Mouse (Mus musculus): Measurements from ENCODE around the gene Pm20d2. TPM values are rescaled to one million over a fixed set of nuclear protein-coding genes. Genes with fewer than 3 reads are reported as not detected.

Pm20d2 gene
- polyA plus RNA-seq, 1 experiment from 2014 or later = 1.2 TPM

GRCm38 (mm10) chr4:33188164-33188563, 1.4 kb downstream of the Pm20d2 start:
- no peak overlapping the region; the same call in 1 of the 2 replicates for H3K4me3 ChIP-seq
- no peak overlapping the region for H3K27ac ChIP-seq
- ATAC-seq (ENCODE audit: low FRiP score, low read depth) = 0 out of 2 replicates have a peak, but pooled peaks have one; percentile 26

GRCm38 (mm10) chr4:33183477-33183876, 6.1 kb downstream of the Pm20d2 start:
- 86% methylated on average over 5 of the region's 5 CpGs for WGBS
- H3K27me3 ChIP-seq (replicated peaks) = 0 out of 2 replicates have a peak, but pooled peaks cover 9% of the 10 kb centered on the region
- no peak overlapping the region for H3K9ac ChIP-seq
- H3K9me3 ChIP-seq = no peaks in the 10 kb centered on the region
- H3K4me3 ChIP-seq = no peak overlapping the region
- ATAC-seq (ENCODE audit: low FRiP score, low read depth) = no peak
- H3K4me2 ChIP-seq (replicated peaks) = no peak overlapping the region
- no peaks in the 10 kb centered on the region for H3K36me3 ChIP-seq
- H3K27ac ChIP-seq = no peak overlapping the region
- H3K4me1 ChIP-seq = no peaks in the 10 kb centered on the region

More at GRCm38 (mm10) chr4:33188164-33188563, 1.4 kb downstream of the Pm20d2 start:
- Histone ChIP-seq H3K9ac (no peak overlapping the region), H3K4me1 (peaks cover 2% of the 10 kb centered on the region; the same call in 1 of the 2 replicates), H3K9me3 (no peaks in the 10 kb centered on the region), H3K36me3 (no peaks in the 10 kb centered on the region), H3K4me2 (replicated peaks) (peak overlapping the region; percentile 78), H3K27me3 (replicated peaks) (0 out of 2 replicates have a peak, but pooled peaks cover 9% of the 10 kb centered on the region)
- WGBS = 27% methylated on average over 9 of the region's 9 CpGs

DNA sequence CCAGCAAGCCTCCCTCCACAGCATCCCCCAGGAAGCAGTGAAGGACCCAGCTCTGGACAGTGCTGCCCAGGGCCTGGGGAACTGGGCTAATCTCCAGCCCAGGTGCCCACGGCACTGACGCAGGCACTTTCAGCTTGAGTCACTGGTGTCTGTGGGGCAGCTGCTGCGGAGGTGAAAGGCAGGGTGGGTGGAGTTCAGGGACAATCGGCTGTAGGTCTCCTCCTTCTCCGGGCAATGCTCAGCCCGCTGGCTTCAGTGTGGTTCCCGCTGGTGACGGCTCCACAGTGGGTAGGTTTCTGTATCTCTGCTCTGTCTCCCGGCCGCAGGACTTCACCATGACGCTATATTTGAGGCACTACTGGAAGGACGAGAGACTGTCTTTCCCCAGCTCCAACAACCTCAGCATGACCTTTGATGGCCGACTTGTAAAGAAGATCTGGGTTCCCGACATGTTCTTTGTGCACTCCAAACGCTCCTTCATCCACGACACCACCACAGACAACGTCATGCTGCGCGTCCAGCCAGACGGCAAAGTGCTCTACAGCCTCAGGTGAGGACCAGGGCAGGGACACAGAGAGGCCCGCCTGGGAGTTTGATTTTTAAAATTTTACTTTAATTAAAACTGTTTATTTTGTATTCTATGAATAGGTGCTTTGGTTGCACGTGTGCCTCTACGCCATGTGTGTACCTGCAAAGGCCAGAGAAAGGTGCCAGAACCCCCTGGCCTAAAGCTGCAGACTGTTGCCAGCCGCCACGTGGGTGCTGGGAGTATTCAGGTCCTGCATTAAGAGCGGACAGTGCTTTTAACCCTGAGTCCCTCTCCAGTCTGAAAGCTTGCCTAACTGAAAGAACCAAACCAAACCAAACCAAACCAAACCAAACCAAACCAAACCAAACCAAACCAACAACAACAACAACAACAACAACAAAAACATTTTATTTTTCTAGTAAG, 37.2 kb downstream of the Pm20d2 start:
- H3K9me3 ChIP-seq = no peaks in the 10 kb centered on the region
- no peak overlapping the region for H3K27ac ChIP-seq
- no peak overlapping the region for H3K4me3 ChIP-seq
- 88% methylated on average over 26 of the region's 26 CpGs for WGBS
- no peaks in the 10 kb centered on the region for H3K4me1 ChIP-seq
- H3K36me3 ChIP-seq = no peaks in the 10 kb centered on the region
- H3K4me2 ChIP-seq (replicated peaks) = no peak overlapping the region
- ATAC-seq (ENCODE audit: low FRiP score, low read depth) = no peak
- H3K27me3 ChIP-seq (replicated peaks) = no peaks in the 10 kb centered on the region
- no peak overlapping the region for H3K9ac ChIP-seq

DNA sequence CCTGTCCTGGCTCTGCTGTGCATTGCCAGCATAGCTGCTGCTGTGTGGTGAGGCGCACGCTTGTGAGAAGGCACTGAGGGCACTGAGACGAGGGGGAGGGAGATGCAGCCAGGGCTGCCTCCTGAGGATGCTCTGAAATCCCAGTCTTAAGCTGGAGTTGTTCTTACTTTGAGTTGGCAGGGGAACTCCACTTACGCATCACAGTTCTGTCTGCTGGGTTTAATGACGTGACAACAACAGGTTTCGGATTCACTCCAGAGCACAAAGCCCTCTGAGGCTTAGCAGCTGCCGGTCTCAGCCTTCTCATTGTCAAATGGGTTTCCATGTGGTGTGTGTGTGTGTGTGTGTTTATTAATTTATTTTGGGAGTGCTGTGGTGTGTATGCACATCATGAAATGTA, 40.4 kb downstream of the Pm20d2 start:
- Histone ChIP-seq H3K27ac (no peak overlapping the region), H3K4me3 (no peak overlapping the region), H3K36me3 (no peaks in the 10 kb centered on the region), H3K4me2 (replicated peaks) (no peak overlapping the region), H3K27me3 (replicated peaks) (0 out of 2 replicates have a peak, but pooled peaks cover 3% of the 10 kb centered on the region), H3K9ac (no peak overlapping the region), H3K4me1 (no peaks in the 10 kb centered on the region), H3K9me3 (no peaks in the 10 kb centered on the region)
- WGBS = 66% methylated on average over 7 of the region's 7 CpGs
- no peak for ATAC-seq (ENCODE audit: low FRiP score, low read depth)

- 0 out of 2 replicates have a peak, but pooled peaks cover 3% of the 10 kb centered on the region for H3K27me3 ChIP-seq (replicated peaks)
- H3K4me2 ChIP-seq (replicated peaks) = no peak overlapping the region
- 0% methylated on average over 1 of the region's 2 CpGs for WGBS
- no peaks in the 10 kb centered on the region for H3K4me1 ChIP-seq
- ATAC-seq (ENCODE audit: low FRiP score, low read depth) = no peak
- no peak overlapping the region for H3K27ac ChIP-seq
- H3K36me3 ChIP-seq = no peaks in the 10 kb centered on the region
- no peak overlapping the region for H3K9ac ChIP-seq
- H3K4me3 ChIP-seq = no peak overlapping the region
- H3K9me3 ChIP-seq = no peaks in the 10 kb centered on the region
Observed at GRCm38 (mm10) chr4:33147825-33148224, 41.7 kb downstream of the Pm20d2 start.

- no peaks in the 10 kb centered on the region for H3K9me3 ChIP-seq
- no peaks in the 10 kb centered on the region for H3K36me3 ChIP-seq
- no peak overlapping the region for H3K27ac ChIP-seq
- 0 out of 2 replicates have a peak, but pooled peaks cover 3% of the 10 kb centered on the region for H3K27me3 ChIP-seq (replicated peaks)
- H3K9ac ChIP-seq = no peak overlapping the region
- WGBS = 49% methylated on average over 20 of the region's 20 CpGs
- no peak for ATAC-seq (ENCODE audit: low FRiP score, low read depth)
- H3K4me2 ChIP-seq (replicated peaks) = no peak overlapping the region
- H3K4me1 ChIP-seq = no peaks in the 10 kb centered on the region
- no peak overlapping the region for H3K4me3 ChIP-seq
Observed at GRCm38 (mm10) chr4:33146679-33147291, 42.8 kb downstream of the Pm20d2 start.

GRCm38 (mm10) chr4:33132221-33132620, 57.3 kb downstream of the Pm20d2 start, which contains the start of gene Gabrr1:
Gene Gabrr1 (plus strand): TSS chr4:33132521.
- Histone ChIP-seq H3K36me3 (no peaks in the 10 kb centered on the region), H3K4me2 (replicated peaks) (no peak within 1 kb of the TSS), H3K27me3 (replicated peaks) (no peaks in the 10 kb centered on the region), H3K4me3 (no peak within 1 kb of the TSS), H3K9ac (no peak within 1 kb of the TSS), H3K9me3 (no peaks in the 10 kb centered on the region), H3K4me1 (no peaks in the 10 kb centered on the region), H3K27ac (no peak within 1 kb of the TSS)
- WGBS = 87% methylated on average over 11 of the region's 11 CpGs
- no peak for ATAC-seq (ENCODE audit: low FRiP score, low read depth)

- H3K9ac ChIP-seq = no peak overlapping the region
- H3K4me2 ChIP-seq (replicated peaks) = no peak overlapping the region
- no peaks in the 10 kb centered on the region for H3K4me1 ChIP-seq
- no peaks in the 10 kb centered on the region for H3K36me3 ChIP-seq
- no peak overlapping the region for H3K4me3 ChIP-seq
- no peak overlapping the region for H3K27ac ChIP-seq
- 75% methylated on average over 10 of the region's 10 CpGs for WGBS
- H3K27me3 ChIP-seq (replicated peaks) = no peaks in the 10 kb centered on the region
- no peaks in the 10 kb centered on the region for H3K9me3 ChIP-seq
- no peak for ATAC-seq (ENCODE audit: low FRiP score, low read depth)
Observed at GRCm38 (mm10) chr4:33125409-33126084, 64.0 kb downstream of the Pm20d2 start.

GRCm38 (mm10) chr4:33124493-33124892, 65.0 kb downstream of the Pm20d2 start:
- WGBS = 82% methylated on average over 6 of the region's 6 CpGs
- Histone ChIP-seq H3K9ac (no peak overlapping the region), H3K27ac (no peak overlapping the region), H3K4me2 (replicated peaks) (no peak overlapping the region), H3K4me1 (no peaks in the 10 kb centered on the region), H3K36me3 (no peaks in the 10 kb centered on the region), H3K4me3 (no peak overlapping the region), H3K9me3 (no peaks in the 10 kb centered on the region), H3K27me3 (replicated peaks) (no peaks in the 10 kb centered on the region)
- no peak for ATAC-seq (ENCODE audit: low FRiP score, low read depth)

Other genes starting within 250 kb of the Pm20d2 start
- 23.4 and 26.5 TPM in 2 replicates for gene Ankrd6, start 238.9 kb downstream of the Pm20d2 start, polyA plus RNA-seq (2016; fragmentation: Nextera tagmentation; extraction: Ambion mirVana)
- gene Rragd, start 206.7 kb downstream of the Pm20d2 start, polyA plus RNA-seq (2016; fragmentation: Nextera tagmentation; extraction: Ambion mirVana) = 41.0 and 42.8 TPM in 2 replicates
- 55.9 and 60.8 TPM in 2 replicates for gene Ube2j1, start 158.3 kb downstream of the Pm20d2 start, polyA plus RNA-seq (2016; fragmentation: Nextera tagmentation; extraction: Ambion mirVana)
- gene Gabrr2, start 126.7 kb downstream of the Pm20d2 start, polyA plus RNA-seq (2016; fragmentation: Nextera tagmentation; extraction: Ambion mirVana) = 0.37 and 0.87 TPM in 2 replicates
- not detected in 2 replicates for gene Gabrr1, start 57.2 kb downstream of the Pm20d2 start, polyA plus RNA-seq (2016; fragmentation: Nextera tagmentation; extraction: Ambion mirVana)
- 20.2 and 23.1 TPM in 2 replicates for gene Srsf12, start 19.3 kb upstream of the Pm20d2 start, polyA plus RNA-seq (2016; fragmentation: Nextera tagmentation; extraction: Ambion mirVana)
- gene Pnrc1, start 100.4 kb upstream of the Pm20d2 start, polyA plus RNA-seq (2016; fragmentation: Nextera tagmentation; extraction: Ambion mirVana) = 110 and 113 TPM in 2 replicates
- 31.1 and 32.9 TPM in 2 replicates for gene Rngtt, start 120.6 kb upstream of the Pm20d2 start, polyA plus RNA-seq (2016; fragmentation: Nextera tagmentation; extraction: Ambion mirVana)

All from neural tube, embryonic 12.5 days (tissue).